Mouse (Mus musculus) layer of hippocampus, adult 18-20 months (tissue): Measurements from ENCODE around the gene Clk2. TPM values are rescaled to one million over a fixed set of nuclear protein-coding genes. Genes with fewer than 3 reads are reported as not detected.
A peak's percentile ranks its signal among the peaks of the same experiment; 100 is the strongest.
"Not testable (repeated sequence)": the region's sequence is repeated elsewhere in the genome, so short reads cannot be mapped to it uniquely, and the experiment has no call there.

Source experiments
- DNase-seq, 2 experiments: peaks; one replicate each; pipeline ENCODE4 v3.0.0; 2022; ENCODE audit warnings: low spot score in 2 of 2
- total RNA-seq, 2 experiments: library from RNA; stranded (reverse); gene quantifications; 2 replicates each; pipeline ENCODE4 v1.2.3; 2021

The Clk2 gene
- total RNA-seq, 2 experiments from 2014 or later: 42.3 to 43.5 TPM

- DNase-seq: no peak
These were observed 23.9 kb downstream of the Clk2 start for GRCm38 (mm10) chr3:89188478-89188875.

DNA sequence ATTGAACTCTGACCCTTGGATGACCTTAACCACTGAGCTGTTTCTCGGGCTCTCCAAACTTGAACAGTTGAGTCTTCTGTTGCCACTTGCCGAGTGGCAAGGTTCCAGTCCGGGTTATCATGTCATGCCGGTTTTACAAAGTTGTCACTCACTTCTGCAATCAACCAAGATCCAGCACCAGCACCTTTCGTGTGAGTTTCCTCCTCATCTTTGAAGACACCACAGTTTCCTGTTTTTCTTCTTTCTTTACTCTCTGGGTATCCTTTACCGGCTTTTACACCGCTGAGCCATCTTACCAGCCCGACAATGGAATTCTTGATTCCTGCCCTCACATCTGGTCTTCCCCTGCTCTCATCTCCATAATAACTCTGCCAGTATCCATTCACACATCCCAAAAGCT lies 25.8 kb downstream of the Clk2 start:
- no peak for DNase-seq

GRCm38 (mm10) chr3:89193351-89193750 lies 28.8 kb downstream of the Clk2 start:
- no peak for DNase-seq

- no peak for DNase-seq
These were observed 29.3 kb downstream of the Clk2 start for GRCm38 (mm10) chr3:89193853-89194252.

GRCm38 (mm10) chr3:89195979-89196877 lies 31.6 kb downstream of the Clk2 start:
- peak; percentile 77 to 87 for DNase-seq

DNA sequence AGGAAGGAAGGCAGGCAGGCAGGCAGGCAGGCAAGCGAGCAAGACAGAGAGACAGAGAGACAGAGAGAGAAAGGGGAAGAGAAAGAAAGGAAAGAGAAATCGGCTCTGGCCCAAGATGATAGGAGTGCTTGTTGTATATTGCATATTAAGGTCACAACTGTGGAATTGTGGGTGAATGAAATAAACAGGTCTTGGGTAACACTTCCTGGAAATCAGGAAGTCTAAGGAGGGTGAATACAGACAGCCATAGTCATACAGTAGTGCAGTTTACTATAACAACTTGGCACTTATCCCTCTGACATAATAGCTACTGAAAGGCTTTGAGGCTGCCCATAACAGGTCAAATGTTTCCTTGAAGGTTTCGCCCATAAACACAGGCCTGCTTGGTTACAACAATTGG lies 35.2 kb downstream of the Clk2 start:
- no peak for DNase-seq

GRCm38 (mm10) chr3:89202253-89203141 lies 37.9 kb downstream of the Clk2 start, which contains the start of gene Gba:
Gba (plus strand) TSS chr3:89202928.
- DNase-seq: peak; percentile 71 to 94

DNA sequence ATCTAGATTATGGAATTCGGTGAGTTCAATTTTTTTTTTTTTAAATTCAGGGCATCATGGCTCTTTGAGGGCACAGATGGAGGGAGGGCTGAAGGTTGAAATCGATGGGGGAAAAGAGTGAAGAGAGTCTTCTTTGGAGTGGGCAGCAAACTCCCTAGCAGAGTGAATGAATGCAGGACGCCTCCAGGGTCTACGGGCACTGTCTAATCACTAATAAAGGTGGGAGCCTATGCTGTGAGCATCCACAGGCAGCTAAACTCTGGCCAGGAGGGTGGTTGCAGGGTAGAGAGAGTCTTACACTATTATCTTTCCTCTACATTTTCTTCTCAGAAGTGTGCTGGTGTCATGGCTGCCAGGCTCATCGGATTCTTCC lies 38.5 kb downstream of the Clk2 start:
- no peak for DNase-seq

- DNase-seq: no peak
These were observed 41.5 kb downstream of the Clk2 start for GRCm38 (mm10) chr3:89206079-89206478.

DNA sequence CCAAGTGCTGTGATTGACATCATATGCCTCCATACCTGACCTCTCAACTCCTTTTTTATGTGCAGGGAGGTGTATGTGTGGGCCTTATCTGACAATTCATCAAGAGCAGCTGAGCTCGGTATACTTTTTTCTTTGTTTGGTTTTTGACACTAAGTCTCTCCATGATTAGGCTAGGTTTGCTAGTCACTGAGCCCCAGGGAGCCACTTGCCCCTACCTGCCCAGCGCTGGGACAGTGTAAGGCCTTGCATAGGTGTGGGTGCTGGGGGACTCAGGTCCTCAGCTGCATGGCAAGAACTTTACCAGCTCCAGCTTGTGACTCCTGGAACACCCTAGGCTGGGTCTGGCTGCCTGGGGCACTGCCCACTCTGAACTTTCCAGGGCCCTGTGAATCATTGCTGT lies 42.1 kb downstream of the Clk2 start:
- DNase-seq: no peak

GRCm38 (mm10) chr3:89208075-89208657 lies 43.6 kb downstream of the Clk2 start:
- DNase-seq: no peak

DNA sequence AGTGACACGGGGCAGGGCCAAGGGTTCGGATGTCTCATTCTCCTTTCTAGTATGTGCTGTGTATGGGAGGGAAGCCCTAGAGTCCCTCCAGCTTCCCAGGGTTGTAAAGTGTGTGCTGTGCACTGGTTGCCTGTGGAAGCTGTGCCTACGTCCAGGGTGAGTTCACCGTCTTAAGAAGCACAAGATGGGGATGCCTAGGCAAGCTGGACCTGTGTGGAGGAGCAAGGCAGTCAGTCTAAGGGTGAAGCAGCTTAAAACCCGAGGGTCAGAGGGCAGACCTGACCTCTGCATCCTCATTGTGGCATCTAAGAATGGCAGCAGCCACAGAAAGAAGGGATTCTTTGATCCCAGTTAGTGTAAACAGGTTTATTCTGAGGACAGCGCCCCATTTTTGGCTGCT lies 44.1 kb downstream of the Clk2 start:
- no peak for DNase-seq

- DNase-seq: no peak
These were observed 45.1 kb downstream of the Clk2 start for GRCm38 (mm10) chr3:89209731-89210130.

DNA sequence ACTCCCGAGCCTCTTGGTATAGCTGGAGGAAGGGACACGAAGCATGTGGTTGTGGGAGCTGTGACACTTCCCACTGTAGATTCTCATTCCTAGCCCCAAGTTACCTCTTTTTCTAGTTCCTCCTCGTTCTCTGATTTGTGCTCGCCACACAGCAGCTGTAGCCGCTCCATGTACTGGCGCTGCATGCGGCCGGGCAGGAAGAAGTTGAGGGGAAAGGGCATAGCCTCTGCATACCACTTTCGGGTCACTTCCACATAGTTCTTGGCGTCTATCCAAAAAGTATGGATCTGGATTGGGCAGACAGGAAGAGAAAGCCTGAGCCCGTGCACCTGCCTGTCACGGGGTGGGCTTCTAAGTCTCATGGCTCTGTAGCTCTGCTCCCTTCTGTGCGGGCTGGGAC lies 45.6 kb downstream of the Clk2 start:
- DNase-seq: no peak

GRCm38 (mm10) chr3:89210731-89211130 lies 46.1 kb downstream of the Clk2 start:
- DNase-seq: no peak

DNA sequence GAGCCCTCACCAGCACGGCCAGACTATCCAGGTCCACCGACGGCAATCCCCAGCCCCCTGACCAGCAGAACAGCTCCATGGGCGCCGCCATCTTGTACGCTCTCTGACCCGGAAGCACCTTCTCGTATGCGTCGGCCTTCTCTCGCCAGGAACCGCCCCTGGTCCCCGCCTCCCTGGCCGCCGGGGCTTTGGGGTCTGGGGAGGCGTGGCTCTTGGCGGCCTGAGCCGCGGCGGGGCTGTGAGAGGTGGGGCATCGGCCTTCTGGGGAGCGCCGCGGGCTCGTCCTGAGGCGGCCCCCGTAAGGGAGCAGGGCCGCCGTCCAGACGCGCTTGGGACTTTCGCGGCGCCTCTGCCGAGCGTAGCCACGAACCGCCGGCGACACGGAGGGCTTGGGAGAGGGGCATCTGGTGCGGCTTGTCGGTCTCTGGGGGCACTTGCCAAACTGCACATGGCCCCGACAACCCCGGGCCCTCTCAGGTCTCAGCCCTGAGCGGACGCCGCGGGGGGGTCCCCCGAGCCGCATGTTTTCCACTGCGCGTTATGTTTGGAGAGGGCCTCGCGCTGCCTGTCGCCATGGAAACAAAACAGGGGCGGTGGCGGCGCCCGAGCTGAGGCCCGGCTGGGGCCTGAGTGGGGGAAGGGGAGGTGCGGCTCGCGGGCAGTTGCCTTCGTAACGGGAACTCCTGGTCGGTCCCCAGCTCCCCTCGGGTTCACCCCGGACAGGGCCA lies 49.4 kb downstream of the Clk2 start:
- DNase-seq: peak; percentile 90 to 94

DNA sequence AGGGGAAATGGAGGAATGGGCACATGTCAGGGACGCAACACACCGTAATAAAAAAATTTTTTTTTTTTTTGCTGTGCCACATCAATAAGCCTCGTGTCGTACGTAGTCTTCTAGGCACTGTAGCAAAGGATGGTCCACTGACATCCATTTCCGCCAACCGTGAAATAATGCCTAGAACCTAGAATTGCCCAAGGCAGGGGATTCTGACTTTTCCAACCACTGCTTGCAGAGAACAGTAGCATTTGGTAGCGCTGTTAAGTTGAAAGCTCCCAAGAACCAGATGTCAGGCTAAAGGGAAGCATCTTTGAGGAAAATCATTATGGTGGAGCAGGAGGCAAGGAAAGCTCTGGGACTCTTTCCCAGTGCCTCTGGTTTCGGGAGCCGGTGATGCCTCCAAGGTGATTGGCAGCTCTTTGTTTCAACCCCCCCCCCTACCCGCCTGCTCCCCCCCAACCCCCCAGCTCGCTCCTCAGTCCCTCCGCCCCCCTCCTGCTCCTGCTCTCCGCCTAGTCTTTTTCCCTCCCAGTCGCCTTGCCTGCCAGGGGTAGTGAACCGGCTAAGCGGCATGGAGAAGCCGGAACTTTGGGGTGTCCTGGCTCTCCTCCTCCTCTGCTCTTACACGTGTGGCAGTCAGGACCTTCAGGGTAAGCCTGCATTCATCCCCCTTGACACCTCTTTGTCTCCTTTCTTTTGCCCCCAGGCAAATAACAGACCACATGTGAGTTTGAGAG lies 50.3 kb downstream of the Clk2 start, which contains the start of gene Thbs3:
Gene Thbs3, plus strand, starts transcription at position 500 of the 731 bp plus-strand sequence.
- DNase-seq: peak in 1 of 2 experiments; percentile 36

GRCm38 (mm10) chr3:89215853-89216252 lies 51.3 kb downstream of the Clk2 start:
- DNase-seq: peak; percentile 71 to 92

GRCm38 (mm10) chr3:89216407-89216806 lies 51.8 kb downstream of the Clk2 start:
- DNase-seq: not testable (repeated sequence)

- DNase-seq: no peak
These were observed 53.7 kb downstream of the Clk2 start for GRCm38 (mm10) chr3:89218271-89218670.
